Mouse (Mus musculus) layer of hippocampus, adult 18-20 months (tissue): ENCODE results near the gene Pitpnm2. TPM values are rescaled to one million over a fixed set of nuclear protein-coding genes. Genes with fewer than 3 reads are reported as not detected.

Source experiments
- DNase-seq, 2 experiments: peaks; one replicate each; pipeline ENCODE4 v3.0.0; 2022; ENCODE audit warnings: low spot score in 2 of 2
- total RNA-seq, 2 experiments: library from RNA; stranded (reverse); gene quantifications; 2 replicates each; pipeline ENCODE4 v1.2.3; 2021

Gene Pitpnm2
- total RNA-seq, 2 experiments from 2014 or later, result 315 to 325 TPM

DNA sequence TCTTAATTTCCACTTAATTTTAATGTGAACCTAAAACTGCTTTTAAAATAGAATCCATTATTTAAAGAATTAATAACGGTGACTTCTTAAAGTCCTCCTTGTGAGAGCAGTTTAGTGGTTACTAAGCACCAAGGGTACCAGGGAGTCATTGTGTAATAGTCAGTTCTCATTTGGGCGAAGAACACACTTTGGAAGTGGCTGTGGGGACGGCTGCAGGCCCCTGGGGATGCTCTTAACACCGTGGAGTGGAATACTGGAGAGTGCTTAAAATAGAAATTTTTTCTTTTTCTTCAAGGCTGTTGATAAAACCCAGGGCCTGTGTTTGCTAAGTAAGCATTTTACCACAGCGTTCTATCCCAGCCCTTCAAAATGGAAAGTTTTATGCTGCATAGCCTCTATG lies 93.6 kb downstream of the Pitpnm2 start:
- no peak for DNase-seq

GRCm38 (mm10) chr5:124152734-124153133 lies 96.8 kb downstream of the Pitpnm2 start:
- DNase-seq, result no peak

- DNase-seq, result no peak
Measured at GRCm38 (mm10) chr5:124150895-124151294, 98.7 kb downstream of the Pitpnm2 start.

DNA sequence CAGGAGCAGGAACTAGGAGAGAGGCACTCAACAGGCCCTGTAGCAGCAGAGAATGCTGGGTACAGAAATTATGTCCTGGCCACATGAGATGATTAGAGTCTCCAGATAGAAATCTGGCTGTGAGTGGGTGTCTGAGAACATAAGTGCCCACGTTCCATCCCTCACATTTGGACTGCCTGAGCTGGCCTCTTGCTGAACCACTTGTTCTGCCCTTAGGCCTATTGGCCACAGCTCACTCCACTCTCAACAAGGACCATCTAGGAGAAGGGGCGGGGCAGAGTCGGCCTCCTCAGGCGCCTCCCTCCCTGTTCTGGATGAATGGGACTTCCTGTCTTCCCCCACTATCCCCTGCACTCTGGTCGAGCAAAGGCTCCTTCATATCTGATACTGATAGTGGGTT lies 100.5 kb downstream of the Pitpnm2 start:
- peak in 1 of 2 experiments; percentile 42 for DNase-seq

GRCm38 (mm10) chr5:124138066-124138465 lies 111.5 kb downstream of the Pitpnm2 start:
- no peak for DNase-seq

DNA sequence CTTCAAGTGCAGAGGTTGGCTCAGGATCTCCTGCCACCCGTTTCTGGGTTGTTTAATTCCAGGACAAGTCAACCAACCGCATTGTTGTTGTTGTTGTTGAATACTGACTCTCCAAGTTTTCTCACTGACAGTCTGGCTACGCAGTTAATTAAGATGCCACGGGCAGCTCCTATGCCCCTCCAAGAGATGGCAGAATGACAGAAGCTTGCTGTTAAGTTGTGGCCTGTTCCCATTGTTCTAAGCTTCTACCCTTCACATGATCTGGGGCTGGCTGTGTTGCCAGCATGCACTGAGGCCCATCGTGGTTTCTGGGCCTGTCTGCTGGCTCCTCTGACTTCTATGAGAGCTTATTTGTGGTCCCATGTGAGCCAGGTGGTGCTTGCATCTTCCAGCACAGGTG lies 115.3 kb downstream of the Pitpnm2 start:
- no peak for DNase-seq

DNA sequence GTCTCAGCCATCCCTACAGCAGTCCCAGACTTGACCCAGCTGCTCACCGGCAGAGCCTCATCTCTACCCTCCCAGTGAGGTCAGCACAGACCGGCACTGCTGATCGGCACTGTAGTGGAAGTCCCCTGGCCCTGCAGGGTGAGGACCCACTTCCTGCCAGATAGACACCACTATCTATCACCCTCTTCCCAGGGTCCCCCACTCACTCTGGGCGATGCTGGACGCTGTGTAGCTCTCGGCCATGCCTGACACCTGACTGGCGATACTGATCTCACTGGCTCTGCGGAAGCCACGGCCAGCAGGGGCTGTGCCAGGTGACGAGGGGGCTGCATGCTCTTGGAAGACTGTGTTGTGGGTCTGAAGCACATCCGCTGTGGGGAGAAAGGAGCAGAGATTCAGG lies 124.5 kb downstream of the Pitpnm2 start:
- DNase-seq, result no peak

DNA sequence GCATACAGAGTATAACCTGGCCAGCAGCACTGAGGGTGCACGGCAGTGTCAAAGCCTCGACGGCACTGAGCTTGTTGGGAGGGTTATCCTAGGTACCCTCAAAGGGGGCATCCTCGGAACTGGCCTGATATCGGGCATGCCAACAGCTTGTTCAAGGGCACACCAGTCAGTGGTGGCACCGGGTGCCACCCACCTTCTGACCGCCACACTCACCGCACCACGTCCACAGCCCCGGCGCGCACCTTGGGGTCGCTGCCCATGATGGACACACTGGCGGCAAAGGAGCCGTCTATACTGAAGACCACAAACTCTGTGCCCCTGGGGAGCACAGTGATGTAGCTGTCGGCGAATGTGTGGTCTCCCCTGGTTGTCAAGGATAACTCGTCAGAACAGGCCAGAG lies 127.2 kb downstream of the Pitpnm2 start:
- DNase-seq, result no peak

GRCm38 (mm10) chr5:124119204-124119603 lies 130.4 kb downstream of the Pitpnm2 start:
- DNase-seq, result no peak

DNA sequence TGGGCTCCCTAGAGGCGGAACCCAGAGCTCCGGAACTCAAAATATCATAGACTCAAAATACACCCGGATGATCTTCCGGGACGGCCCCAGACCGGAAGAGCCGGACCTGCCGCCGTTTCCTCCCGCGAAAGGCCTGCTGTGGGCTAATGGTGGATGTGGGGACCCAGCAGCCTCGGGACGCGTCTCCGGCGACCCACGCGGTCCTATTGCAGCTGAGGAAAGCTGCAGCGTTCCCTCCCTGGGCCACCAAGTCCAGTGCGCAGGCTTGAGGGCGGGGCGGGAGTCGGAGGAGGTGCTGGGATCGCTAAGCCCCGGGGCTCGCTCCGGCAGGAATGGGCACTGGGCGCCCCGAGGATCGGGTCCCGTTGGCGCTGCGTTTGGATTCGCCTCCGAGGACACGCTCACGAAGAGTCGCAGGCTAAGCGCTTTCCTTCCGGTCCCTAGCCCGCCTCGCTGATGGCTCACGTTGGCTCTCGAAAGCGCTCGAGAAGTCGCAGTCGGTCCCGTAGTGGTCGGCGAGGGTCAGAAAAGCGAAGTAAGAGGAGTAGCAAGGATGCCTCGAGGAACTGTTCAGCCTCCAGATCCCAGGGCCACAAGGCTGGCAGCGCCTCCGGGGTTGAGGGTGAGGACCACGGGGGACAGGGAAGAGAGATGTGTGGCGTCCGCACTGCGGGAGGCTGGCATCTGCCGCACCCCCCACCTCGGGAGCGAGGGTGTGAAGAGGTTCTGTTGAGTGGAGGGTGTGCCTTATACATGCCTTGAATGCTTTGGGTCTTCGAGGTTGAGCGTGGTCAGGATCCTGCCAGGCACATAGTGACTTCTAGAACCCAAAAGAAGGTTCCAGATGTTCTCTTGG lies 133.3 kb downstream of the Pitpnm2 start, which contains the start of gene Arl6ip4:
Gene Arl6ip4, plus strand, starts transcription at position 100 of the 856 bp plus-strand sequence.
- peak; percentile 77 to 81 for DNase-seq

GRCm38 (mm10) chr5:124115531-124115930 lies 134.0 kb downstream of the Pitpnm2 start:
- DNase-seq, result no peak

DNA sequence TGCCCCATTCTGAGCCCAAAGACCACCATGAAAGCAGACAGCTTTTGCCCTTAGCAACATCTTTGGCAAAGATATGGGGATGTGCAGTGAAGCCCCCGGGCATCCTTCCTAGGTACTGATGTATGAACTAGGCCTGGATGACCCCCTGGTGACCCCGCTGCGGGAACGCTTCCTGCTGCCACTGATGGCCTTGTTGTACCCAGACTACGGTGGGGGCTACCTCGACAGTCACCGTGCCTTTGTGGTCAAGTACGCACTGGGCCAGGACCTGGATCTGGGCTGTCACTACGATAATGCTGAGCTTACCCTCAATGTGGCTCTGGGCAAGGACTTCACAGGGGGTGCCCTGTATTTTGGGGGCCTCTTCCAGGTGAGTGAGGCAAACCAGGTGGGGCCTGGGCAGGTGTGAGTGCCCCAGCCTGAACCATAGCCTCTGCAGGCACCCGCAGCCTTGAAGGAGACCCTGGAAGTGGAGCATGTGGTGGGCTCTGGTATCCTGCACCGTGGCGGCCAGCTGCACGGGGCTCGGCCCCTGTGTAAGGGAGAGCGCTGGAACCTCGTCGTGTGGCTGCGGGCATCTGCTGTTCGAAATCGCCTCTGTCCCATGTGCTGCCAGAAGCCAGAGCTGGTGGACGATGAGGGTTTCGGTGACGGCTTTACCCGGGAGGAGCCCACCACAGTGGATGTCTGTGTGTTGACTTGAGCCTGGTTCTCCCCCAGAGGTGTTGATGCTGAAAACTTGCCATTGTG lies 135.1 kb downstream of the Pitpnm2 start:
- DNase-seq, result no peak

GRCm38 (mm10) chr5:124113030-124113429 lies 136.5 kb downstream of the Pitpnm2 start:
- peak; percentile 66 to 72 for DNase-seq

DNA sequence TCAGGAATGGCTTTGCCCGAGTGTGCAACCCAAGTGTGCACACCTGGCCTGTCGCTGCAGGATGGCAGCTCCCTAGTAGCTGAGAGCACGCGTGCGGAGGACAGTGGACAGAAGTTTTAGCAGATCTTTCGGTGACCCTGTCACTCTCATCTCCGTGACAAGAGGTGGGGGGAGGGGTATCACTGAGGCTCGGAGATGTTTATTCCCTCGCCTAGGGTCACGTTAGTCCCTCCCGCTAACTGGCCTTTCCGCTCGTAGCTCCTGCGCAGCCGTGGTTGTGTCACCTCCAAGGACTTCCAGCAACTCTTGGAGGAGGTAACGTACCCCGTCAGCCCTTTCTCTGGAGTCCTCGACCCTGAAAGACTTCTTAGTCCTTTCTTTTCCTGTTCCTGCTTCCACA lies 137.0 kb downstream of the Pitpnm2 start:
- DNase-seq, result no peak

DNA sequence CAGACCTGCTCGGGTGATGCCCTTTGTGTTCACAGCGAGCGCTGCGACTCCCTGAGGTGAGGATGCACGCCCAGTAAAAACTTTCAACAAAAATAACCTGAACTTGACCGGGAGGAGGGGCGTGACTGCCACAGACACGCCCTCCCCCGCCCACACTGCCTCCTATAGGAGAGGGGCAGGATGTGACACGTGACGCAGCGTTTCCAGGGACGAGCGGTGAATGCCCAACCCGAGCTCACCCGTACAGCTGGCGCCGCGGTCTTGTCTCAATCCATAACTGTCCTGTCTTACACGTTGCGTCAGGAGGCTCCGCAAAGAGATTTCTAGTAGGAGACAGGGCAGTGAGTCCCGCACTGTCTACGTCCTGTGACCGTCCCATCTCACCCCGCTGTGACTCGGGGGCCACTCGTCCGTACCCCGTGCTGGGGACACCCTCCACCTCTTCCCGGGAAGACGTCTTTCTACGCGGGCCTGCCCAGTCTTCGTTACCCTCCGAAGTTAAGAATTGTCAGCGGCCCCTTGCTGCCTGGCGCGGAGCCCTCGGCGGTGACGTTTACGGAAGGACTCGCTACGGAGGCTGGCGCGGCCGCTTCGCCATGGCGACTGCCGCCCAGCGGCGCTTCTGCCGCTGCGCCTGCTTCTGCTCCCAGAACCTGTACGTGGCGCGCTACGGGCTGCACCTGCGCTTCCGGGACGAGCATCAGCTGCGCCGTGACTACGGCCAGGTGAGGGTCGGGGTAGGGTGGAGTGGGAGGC lies 137.6 kb downstream of the Pitpnm2 start, which contains the start of gene Ogfod2:
Gene Ogfod2, plus strand, starts transcription at position 556 of the 756 bp plus-strand sequence.
- peak; percentile 89 to 95 for DNase-seq

- DNase-seq, result no peak
Measured at GRCm38 (mm10) chr5:124111077-124111741, 138.4 kb downstream of the Pitpnm2 start.

DNA sequence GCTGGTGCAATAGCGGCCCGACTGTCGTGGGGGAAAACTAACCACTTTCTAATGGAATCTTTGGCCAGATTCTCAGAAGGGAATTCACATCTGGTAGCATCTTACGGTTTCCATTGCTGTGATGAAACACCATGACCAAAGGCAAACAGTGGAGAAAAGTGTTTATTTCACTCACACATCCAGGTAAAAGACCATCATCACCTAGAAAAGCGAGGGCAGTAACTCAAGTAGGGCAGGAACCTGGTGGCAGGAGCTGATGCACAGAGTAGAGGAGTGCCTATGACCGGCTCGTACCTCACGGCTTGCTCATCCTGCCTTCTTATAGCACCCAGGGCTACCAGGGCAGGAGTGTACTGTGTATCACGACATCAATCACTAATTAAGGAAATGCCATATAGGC lies 146.0 kb downstream of the Pitpnm2 start:
- no peak for DNase-seq

- DNase-seq, result no peak
Measured at GRCm38 (mm10) chr5:124103020-124103419, 146.5 kb downstream of the Pitpnm2 start.

DNA sequence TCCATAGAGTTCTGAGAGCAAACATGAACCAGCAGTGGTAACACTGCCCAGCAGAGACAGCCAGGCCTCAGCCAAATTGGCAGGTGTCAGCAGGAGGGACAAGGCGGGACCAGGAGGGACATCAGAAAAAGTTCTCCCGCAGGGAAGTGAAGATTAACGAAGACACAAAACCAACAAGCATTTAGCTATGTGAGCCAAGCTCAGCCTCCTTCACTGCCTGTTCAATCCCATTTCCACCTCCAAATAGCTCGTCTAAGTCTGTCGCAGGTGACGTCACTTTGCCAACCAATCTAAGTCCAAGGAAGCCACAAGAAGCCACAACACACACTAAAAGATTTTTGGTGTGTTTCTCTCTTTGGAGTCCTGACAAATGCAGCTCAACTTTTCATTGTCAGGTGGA lies 147.2 kb downstream of the Pitpnm2 start:
- DNase-seq, result no peak

- no peak for DNase-seq
Measured at GRCm38 (mm10) chr5:124100128-124101044, 149.2 kb downstream of the Pitpnm2 start.
